Mouse (Mus musculus) thymus, adult 2 months (tissue): Measurements from ENCODE around the gene Pnp. TPM values are rescaled to one million over a fixed set of nuclear protein-coding genes. Genes with fewer than 3 reads are reported as not detected.

ENCODE experiments used
- DNase-seq: peaks from one replicate; pipeline ENCODE4 v3.0.0; 2021
- H3K27ac ChIP-seq: fragments of 200-500 bp; 2 replicates; pipeline ENCODE4 v1.5.1; 2012; ENCODE audit warnings: low read length, control low read depth; ENCODE audit not compliant: control insufficient read depth, insufficient read depth
- H3K27me3 ChIP-seq: fragments of 200-500 bp; 2 replicates; pipeline ENCODE4 v1.6.1; 2012; ENCODE audit warnings: mild to moderate bottlenecking, low read length, moderate library complexity, mixed read lengths; ENCODE audit not compliant: control insufficient read depth, insufficient read depth
- H3K36me3 ChIP-seq: fragments of 200-500 bp; 2 replicates; pipeline ENCODE4 v1.6.1; 2012; ENCODE audit warnings: mild to moderate bottlenecking, low read length, moderate library complexity; ENCODE audit not compliant: control insufficient read depth, insufficient read depth
- H3K4me1 ChIP-seq: fragments of 200-500 bp; replicated peaks from 2 replicates; pipeline ENCODE4 v1.6.1; 2012; ENCODE audit warnings: low read length; ENCODE audit not compliant: control insufficient read depth, insufficient read depth
- H3K4me3 ChIP-seq: fragments of 200-500 bp; 2 replicates; pipeline ENCODE4 v1.5.1; 2012; ENCODE audit warnings: mild to moderate bottlenecking, low read length, control low read depth, moderate library complexity; ENCODE audit not compliant: control insufficient read depth, insufficient read depth
- CTCF ChIP-seq: fragments of 200-500 bp; IDR thresholded peaks from 2 replicates; pipeline ENCODE4 v1.5.1; 2012; ENCODE audit warnings: mild to moderate bottlenecking, control low read depth, low read length, moderate library complexity, borderline replicate concordance; ENCODE audit not compliant: control insufficient read depth, poor library complexity, insufficient read depth; ENCODE audit errors: extremely low read depth
- POLR2A ChIP-seq: fragments of 200-500 bp; IDR thresholded peaks from 2 replicates; pipeline ENCODE4 v1.6.1; 2012; ENCODE audit warnings: mild to moderate bottlenecking, low read length, control low read depth, moderate library complexity; ENCODE audit not compliant: control insufficient read depth, poor library complexity, insufficient read depth; ENCODE audit errors: extremely low read depth
- WGBS: fragments of 180-500 bp; shearing (Covaris S2); methylation state at CpG from one replicate; pipeline ENCODE4 v1.1.7; 2018; 5-methylcytosine and 5-hydroxymethylcytosine counted together
- polyA plus RNA-seq: library from polyadenylated mRNA; depleted of rRNA; stranded (reverse); fragments of >200 nt; gene quantifications from 2 replicates; pipeline ENCODE4 v1.2.3, GENCODE M21; 2012

The Pnp gene
- polyA plus RNA-seq, 1 experiment, result 33.6 TPM

DNA sequence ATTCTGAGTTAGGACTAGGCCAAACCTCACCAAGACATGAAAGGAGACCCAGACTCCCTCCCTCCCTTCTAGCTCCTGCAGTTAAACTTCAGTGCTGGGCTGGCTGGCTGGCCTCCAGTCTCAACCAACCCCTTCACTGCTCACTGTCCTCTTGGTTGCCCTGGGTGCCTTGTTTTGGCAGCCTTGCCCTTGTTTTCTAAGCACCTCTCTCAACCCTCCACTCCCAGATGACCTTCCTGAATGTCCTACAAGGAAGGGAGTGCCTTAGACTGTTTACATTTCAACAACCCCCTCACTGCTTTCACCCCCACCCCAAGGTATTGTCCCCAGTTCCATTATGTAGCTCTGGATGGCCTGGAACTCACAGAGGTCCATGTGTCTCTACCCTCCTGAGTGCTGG is 48.7 kb downstream of the Pnp start:
- Histone ChIP-seq H3K4me3 (no peak overlapping the region), H3K27ac (no peak overlapping the region)
- no peak for DNase-seq

DNA sequence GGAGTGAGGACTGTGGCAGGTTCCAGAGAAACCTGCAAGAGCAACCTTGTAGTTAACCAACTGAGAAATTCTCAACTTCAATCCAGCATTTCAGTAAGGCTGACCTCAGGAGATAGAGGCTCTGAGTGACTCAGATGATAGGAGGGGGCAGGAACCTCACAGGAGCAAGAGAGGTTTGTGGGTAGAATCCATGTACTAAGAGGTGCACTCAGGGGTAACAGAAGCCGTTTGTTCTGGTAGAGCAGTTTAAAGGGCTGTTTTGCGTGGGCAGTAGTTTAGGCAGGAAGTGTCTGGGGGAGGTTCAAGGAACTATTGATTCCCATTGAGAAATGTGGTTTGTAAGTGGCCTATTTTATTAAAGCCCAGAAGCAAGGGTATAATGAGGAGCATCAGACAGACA is 50.3 kb downstream of the Pnp start:
- no peaks in the 10 kb centered on the region for H3K36me3 ChIP-seq
- TF ChIP-seq POLR2A (no peak), CTCF (no peak)
- H3K27me3 ChIP-seq, result no peaks in the 10 kb centered on the region
- no peak for DNase-seq
- no peak overlapping the region for H3K27ac ChIP-seq
- H3K4me1 ChIP-seq, result peaks cover 3% of the 10 kb centered on the region
- WGBS, result 0% methylated on average over 2 of the region's 2 CpGs
- H3K4me3 ChIP-seq, result no peak overlapping the region

More for the DNA sequence above, 48.7 kb downstream of the Pnp start:
- Histone ChIP-seq H3K27me3 (no peaks in the 10 kb centered on the region), H3K36me3 (no peaks in the 10 kb centered on the region), H3K4me1 (peaks cover 3% of the 10 kb centered on the region)
- no peak for TF ChIP-seq CTCF
- no peak for TF ChIP-seq POLR2A

DNA sequence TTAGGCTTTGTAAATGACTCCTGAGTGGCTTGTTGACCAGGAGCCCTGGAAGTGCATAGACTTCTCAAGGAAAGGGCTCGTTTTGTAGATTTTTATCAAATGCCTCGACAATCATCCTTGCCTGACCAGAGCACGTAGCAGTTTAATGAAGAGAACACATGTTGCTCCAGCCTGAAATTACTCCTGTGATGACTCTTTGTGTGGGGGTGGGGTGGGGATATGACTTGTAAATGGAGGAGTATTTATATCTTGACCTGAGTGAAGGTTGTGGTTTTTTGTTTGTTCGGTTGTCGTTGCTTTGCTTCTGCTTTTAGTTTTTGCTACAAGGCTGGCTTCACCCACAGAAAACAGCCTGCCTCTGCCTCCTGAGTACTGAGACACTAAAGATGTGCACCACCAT is 51.0 kb downstream of the Pnp start:
- WGBS, result 45% methylated on average over 5 of the region's 5 CpGs
- no peak for TF ChIP-seq CTCF
- H3K27me3 ChIP-seq, result no peaks in the 10 kb centered on the region
- no peak overlapping the region for H3K27ac ChIP-seq
- peaks cover 3% of the 10 kb centered on the region for H3K4me1 ChIP-seq
- H3K36me3 ChIP-seq, result no peaks in the 10 kb centered on the region
- no peak for DNase-seq
- H3K4me3 ChIP-seq, result no peak overlapping the region

DNA sequence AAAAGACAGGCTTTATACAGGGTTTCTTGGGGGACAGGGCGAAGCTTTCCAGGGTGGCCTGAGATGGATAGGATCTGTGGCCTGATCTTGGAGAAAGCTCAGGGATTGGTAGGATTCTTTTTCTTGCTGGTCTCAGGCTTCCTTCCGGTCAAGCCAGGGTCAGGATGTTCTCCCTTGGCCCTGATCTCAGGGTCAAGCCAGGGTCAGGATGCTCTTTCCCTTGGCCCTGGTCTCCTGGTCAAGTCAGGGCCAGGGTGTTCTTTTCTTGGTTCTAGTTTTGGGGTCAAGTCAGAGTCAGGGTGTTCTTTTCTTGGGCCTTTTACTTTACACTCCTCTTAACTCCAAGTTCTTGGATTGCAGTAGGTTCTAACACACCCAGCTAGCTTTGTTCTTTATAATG is 56.8 kb downstream of the Pnp start:
- DNase-seq, result no peak
- TF ChIP-seq POLR2A, result no peak
- no peak for TF ChIP-seq CTCF
- no peak overlapping the region for H3K27ac ChIP-seq
- H3K4me1 ChIP-seq, result no peaks in the 10 kb centered on the region
- H3K36me3 ChIP-seq, result no peaks in the 10 kb centered on the region
- no peaks in the 10 kb centered on the region for H3K27me3 ChIP-seq
- H3K4me3 ChIP-seq, result no peak overlapping the region
- WGBS, result 87% methylated on average over 2 of the region's 2 CpGs

DNA sequence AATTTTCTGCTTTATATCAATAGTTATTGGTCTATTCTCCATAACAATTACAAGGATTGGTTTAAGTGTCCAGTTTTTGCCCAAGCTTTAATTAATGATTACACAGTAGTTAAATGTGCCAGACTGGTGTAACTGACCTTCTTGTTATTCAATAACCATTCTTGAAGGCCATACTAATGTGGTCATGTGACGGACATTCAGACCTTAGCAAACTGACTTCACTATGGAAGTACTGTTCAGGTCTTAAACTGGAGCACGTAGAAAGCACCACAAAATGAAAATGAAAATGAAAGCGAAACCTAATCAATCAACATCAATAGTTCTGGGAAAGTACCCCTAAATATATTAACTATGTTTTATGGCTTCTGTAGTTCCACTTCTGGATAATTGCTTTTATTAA is 60.2 kb downstream of the Pnp start:
- Histone ChIP-seq H3K27ac (no peak overlapping the region), H3K4me3 (no peak overlapping the region), H3K36me3 (no peaks in the 10 kb centered on the region), H3K27me3 (no peaks in the 10 kb centered on the region), H3K4me1 (no peaks in the 10 kb centered on the region)
- DNase-seq, result no peak
- TF ChIP-seq CTCF, result no peak
- TF ChIP-seq POLR2A, result no peak
- WGBS, result 70% methylated on average over 3 of the region's 3 CpGs

DNA sequence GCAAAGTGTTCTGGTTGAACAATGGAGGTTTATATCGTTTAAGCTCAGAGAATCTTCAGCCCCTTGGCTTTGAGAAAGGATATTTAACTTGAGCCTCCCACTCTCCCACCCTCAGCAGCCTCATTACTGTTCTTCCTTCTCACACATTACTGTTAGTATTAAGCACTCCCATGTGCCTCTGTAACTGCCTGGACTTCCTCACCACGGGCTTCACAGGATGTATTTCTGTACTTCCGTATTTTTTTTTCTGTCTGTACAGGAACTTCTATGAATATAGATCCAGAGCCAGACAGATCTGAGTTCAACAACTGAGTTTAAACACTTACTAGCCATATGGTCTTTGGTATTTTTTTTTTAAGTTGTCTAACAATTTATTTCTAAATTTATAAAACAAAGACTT is 66.2 kb downstream of the Pnp start:
- no peak overlapping the region for H3K27ac ChIP-seq
- DNase-seq, result no peak
- TF ChIP-seq CTCF, result no peak
- no peak overlapping the region for H3K4me3 ChIP-seq
- peaks cover 3% of the 10 kb centered on the region for H3K4me1 ChIP-seq
- WGBS, result 9% methylated on average over 3 of the region's 3 CpGs
- H3K36me3 ChIP-seq, result no peaks in the 10 kb centered on the region
- H3K27me3 ChIP-seq, result no peaks in the 10 kb centered on the region

DNA sequence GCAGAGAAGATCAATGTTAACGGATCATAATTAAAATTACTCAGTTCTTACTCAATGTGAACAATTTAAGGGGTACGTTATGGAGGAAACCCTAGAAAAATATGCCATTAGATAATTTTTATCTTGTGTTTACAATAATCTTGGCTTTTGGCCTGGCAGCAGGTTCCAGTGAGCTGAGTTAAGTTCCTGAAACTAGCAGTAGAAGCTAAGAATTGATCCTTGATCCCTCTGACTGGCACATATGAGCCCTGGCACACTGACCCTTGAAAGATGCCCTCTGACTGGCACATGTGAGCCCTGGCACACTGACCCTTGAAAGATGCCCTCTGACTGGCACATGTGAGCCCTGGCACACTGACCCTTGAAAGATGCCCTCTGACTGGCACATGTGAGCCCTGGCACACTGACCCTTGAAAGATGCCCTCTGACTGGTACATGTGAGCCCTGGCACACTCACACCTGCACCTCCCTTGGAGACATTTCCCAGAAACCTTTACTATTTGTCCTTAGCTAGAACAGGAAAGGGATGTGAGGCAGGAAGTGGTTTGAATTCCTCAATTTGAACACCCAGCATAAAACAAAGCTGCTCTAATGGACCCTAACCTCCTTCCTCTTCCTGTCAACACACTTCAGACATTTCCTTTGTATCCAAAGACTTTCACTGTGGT is 67.3 kb downstream of the Pnp start:
- 83% methylated on average over 2 of the region's 2 CpGs for WGBS

More for the DNA sequence above, 67.3 kb downstream of the Pnp start:
- no peak for DNase-seq
- H3K36me3 ChIP-seq, result no peaks in the 10 kb centered on the region
- no peaks in the 10 kb centered on the region for H3K27me3 ChIP-seq
- H3K27ac ChIP-seq, result no peak overlapping the region
- TF ChIP-seq POLR2A (no peak), CTCF (no peak)
- peaks cover 3% of the 10 kb centered on the region for H3K4me1 ChIP-seq
- no peak overlapping the region for H3K4me3 ChIP-seq
